Mouse (Mus musculus): ENCODE measurements around the gene AI481877. TPM values are rescaled to one million over a fixed set of nuclear protein-coding genes. Genes with fewer than 3 reads are reported as not detected.

Gene AI481877
- total RNA-seq, 2 experiments from 2014 or later: not detected

Other genes starting within 250 kb of the AI481877 start
- 100 to 1,000 TPM; 116 to 132 TPM for gene Ecpas, start 226.2 kb downstream of the AI481877 start, total RNA-seq (2021)
- 10 to 100 TPM; 40.8 to 42.0 TPM for gene Zkscan16, start 195.4 kb downstream of the AI481877 start, total RNA-seq (2021)
- gene Ptgr1, start 151.9 kb downstream of the AI481877 start, total RNA-seq (2021): 1 to 10 TPM; 2.9 to 3.2 TPM
- gene Dnajc25, start 143.9 kb downstream of the AI481877 start, total RNA-seq (2021): 1 to 10 TPM; 5.5 to 5.8 TPM
- gene Gm20503, start 135.8 kb downstream of the AI481877 start, total RNA-seq (2021): 1 to 10 TPM in 1 of 2 experiments, under 1 TPM in 1; 0.66 to 5.9 TPM
- 100 to 1,000 TPM in 1 of 2 experiments, 10 to 100 TPM in 1; 91.5 to 100 TPM for gene Gng10, start 103.9 kb downstream of the AI481877 start, total RNA-seq (2021)
- gene Ugcg, start 50.3 kb upstream of the AI481877 start, total RNA-seq (2021): 10 to 100 TPM; 71.5 to 72.6 TPM

Measured in layer of hippocampus, postnatal 25 days (tissue).